Mouse (Mus musculus): ENCODE results near the gene Abi1.
"Not testable (repeated sequence)": the region's sequence is repeated elsewhere in the genome, so short reads cannot be mapped to it uniquely, and the experiment has no call there.

The Abi1 gene

DNA sequence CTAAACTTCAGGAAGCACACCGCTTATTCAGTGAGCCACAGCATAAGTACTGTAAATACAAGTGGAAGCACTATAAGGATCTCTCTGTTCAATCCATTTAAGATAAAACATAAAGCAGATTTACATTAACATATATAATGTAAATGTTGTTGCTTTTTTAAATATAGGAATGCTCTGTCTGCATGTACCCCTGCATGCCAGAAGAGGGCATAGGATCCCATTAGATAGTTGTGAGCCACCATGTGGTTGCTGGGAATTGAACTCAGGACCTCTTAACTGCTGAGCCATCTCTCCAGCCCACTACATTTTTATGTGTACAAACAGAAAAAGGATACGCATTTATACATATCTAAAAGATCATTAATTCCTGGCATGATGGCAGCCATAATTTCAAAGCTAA, 78.4 kb downstream of the Abi1 start:
- no peak for DNase-seq (ENCODE audit: low spot score)

DNA sequence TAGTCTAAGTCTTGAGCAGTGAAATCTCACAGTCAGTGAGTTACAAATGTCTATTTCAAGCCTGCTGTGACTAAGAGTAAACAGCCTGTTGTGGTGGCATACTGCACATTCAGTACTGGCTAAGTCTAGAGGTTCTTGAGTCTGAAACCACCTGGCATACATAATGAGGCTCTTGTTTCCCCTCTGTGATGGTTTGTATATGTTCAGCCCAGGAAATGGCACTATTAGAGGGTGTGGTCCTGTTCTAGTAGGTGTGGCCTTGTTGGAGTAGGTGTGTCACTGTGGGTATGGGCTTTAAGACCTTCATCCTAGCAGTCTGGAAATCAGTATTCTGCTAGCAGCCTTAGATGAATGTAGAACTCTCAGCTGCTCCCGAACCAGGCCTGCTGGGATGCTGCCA, 82.6 kb downstream of the Abi1 start:
- peak; percentile 20 for DNase-seq (ENCODE audit: low spot score)

DNA sequence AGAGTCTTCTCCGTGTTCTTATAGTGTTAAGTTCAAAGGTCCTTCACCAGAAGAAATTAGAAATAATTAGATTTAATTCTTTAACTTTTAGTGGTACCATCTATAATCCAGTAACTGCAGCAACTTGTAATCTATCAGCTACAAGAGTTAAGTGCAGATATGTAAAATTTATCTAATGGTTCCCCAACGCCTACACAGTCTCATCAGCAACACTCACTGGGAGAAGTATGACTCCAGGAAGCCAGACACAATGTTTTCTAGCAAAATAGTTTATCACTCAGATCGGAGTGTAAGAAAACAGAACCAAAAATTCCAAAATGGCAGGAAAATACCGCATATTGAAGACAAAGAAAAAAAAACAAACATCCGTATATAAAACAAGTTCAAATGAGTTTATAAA, 84.1 kb downstream of the Abi1 start:
- DNase-seq (ENCODE audit: low spot score) = no peak

DNA sequence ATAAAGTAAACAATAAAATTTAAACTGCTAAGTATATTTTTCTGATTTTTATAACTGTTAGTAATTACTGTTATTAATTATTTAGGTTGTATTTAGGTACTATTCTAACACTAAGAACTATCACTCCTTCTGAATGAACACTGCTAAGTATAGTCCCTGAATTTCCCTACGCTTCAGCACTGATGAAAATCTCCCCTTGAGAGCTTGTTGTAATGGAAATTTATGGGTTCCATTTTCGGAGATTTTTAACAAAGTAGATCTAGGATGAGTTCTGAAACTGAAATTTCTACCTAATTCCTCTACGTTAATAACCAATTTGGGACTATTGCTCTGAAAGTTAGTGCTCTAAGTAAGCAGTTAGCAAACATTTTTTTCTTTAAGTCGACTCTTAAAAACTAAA, 85.8 kb downstream of the Abi1 start:
- no peak for DNase-seq (ENCODE audit: low spot score)

DNA sequence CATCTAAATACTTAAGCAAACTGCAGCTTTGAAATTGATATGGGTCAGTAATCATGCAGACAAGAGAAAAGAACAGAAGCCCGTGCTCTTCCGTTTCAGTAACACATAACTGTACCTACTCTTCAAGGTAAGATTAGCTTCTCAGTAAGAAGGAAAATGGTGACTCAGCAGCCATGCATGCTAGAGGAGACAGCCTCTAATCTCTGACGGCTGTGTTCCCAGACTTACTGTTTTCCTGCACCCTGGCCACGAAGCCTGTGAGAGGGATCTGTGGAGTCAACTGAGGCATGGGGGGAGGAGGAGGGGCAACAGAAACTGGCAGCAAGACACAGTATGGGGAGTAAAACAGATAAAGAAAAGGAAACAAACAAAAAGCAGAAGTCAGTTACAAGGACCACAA, 90.1 kb downstream of the Abi1 start:
- no peak for DNase-seq (ENCODE audit: low spot score)

DNA sequence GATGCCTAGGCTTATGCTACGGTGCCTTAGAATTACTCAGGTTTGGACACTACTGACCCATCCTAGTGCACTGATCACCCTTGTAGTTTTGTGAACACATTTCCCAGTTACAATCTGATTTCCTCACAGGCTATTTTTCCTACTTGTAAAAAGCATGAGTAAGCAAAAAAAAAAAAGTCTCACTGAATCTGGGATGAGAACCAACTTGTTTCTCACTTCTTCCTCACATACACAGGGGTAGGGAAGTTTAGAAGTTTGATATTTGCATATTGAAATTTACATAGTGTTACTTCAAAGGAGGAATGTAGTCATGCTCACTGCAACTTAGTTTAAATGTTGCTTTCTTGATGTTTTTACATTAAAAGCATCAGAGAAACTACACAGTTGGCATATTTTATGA, 106.5 kb downstream of the Abi1 start:
- no peak for DNase-seq (ENCODE audit: low spot score)

DNA sequence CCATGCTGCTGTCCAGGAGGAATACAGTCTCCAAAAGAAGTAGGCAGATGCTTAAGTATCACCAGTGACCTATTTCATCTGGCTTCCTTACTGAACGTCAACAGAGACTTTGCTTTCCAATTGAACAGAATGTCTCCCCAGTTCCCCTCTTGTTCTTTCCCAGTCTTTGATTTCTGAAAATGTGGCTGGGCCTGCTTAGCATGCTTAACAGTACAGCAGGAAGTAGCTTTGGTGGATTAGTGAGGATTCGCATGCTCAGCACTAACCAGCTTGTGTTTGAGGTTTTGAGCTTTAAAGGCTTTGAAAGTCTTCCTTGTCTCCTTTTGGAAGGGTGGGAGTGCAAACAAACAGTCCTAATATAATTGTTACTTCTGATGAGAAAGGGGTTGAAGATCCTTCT, 111.8 kb downstream of the Abi1 start:
- DNase-seq (ENCODE audit: low spot score) = no peak

DNA sequence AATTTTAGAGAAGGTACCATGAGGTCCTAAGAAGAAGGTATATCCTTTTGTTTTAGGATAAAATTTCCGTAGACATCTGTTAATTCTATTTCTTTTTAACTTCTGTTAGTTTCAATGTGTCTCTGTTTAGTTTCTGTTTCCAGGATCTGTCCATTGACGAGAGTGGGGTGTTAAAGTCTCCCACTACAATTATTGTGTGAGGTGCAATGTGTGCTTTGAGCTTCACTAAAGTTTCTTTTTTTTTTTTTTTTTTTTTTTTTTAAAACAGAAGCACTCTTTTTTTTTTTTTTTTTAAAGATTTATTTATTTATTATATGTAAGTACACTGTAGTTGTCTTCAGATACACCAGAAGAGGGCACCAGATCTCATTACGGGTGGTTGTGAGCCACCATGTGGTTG, 114.1 kb downstream of the Abi1 start:
- DNase-seq (ENCODE audit: low spot score) = not testable (repeated sequence)

DNA sequence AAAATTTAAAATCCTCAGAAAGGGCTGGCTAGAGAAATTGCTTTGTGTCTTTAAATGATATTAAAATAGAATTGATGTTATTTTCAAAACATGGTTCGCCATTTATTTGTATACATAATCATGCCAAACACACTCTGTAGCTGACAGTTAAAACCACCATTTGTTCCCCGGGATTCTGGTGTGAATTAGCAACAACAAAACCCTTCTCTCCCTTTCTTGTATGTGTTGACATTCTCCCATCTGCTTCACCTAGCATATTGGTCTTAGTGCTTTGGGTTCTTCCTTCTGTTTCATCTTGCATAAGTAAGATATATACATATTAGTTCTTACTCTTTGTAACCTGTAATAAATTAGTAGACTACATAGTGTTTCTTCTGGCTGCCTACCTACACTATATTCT, 121.4 kb downstream of the Abi1 start:
- no peak for DNase-seq (ENCODE audit: low spot score)

DNA sequence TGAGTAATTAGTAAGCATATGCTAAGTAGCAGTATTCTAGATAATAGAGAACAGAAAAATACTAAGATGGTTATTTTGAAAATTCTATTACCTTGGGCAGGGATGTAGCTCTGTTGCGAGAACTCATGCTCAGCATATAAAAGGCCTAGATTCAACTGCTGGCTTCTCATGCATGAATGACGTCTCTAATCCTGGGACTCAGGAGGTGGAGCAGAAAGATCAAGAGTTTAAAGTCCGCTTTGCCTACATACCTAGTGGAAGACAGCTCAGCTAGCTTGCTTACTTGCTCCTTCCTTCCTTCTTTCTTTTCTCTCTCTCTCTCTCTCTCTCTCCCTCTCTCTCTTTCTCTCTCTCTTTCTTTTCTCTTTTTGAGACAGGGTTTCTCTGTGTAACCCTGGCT, 125.6 kb downstream of the Abi1 start:
- no peak for DNase-seq (ENCODE audit: low spot score)

DNA sequence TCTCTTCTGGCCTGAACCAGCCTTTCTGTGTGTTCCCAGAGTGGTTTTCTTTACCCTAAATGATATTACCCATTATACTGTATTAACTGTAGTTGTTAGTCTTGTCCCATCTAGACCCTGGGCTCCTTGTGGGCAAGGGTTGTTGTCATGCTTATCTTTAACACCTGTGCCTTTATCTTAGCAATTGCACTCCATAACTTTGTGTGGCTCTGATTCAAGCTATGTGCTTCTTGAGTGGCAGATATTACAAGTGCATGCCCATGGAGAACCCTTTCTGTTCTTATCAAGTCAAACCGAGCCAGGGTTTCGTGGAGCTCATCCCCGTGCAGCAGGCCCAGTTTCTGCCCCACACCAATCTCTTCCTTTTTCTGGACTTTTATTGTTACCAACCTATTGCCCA, 136.1 kb downstream of the Abi1 start:
- no peak for DNase-seq (ENCODE audit: low spot score)

DNA sequence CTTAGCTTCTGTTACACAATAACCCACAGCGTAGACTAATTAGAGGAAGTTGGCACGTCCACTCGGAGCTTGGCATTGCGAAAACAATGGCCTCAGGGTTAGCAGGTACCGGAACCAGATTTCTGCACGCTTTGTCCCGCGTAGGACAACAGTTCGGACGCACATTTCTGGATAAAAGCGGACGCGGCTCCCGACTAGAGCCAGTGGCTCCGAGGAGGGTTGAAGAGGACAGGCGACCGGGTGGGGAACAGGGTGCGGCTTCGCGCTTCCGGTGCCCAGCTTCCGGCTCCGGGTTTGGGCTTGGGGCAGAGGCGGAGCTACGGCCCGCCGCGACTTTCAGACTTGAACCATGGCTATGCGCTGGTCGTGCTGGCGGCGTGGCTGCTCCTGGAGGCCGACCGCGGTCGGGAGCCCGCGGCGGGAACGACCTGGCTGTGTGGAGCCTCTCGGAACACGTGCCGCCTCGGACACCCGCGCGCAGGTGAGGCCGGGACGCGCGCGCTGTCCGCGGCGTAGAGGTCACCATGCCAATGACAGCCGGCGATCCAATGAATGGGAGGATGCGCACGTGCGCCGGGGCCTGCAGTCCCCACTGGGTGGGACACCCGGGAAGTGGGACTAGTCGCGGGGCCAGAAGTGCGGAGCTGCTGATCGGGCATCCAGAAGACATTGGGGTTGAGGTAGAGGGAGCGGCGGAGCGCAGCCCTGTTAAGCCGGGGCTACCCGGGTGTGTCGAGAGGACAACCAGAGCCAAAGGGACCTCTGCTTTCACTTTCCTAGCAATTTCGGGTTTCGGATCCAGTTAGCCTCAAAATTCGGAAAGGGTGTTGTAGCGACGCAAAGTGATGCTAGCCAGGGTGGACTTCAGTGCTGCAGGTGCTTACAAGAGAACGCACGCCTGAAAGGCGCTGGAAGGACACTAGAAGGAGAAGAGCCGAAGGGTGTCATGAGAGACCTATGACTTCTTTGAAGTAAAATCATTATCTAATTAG, 144.5 kb downstream of the Abi1 start, which contains the start of gene Pdss1:
TSS of gene Pdss1 (plus strand) at position 241 of the 992 bp plus-strand sequence.
- peak; percentile 92 for DNase-seq (ENCODE audit: low spot score)

DNA sequence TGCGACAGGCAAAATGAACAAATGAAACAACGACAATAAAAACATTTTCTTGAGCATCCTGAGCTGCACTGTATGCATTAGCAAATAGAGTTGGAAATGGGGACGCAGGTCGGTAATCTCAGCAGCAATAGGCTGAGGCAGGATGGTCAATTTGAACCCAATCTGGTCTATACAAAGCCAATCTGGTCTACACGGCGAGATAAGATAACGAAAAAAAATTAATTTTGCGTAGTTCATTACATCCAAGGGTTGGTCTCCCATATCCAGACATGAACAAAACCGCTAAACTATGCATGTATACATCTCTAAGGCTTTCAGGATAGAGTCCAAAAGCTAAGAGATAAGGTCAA, 145.1 kb downstream of the Abi1 start:
- no peak for DNase-seq (ENCODE audit: low spot score)

Measured in lung, postnatal 25 days (tissue).